Mouse (Mus musculus) limb, embryonic 14.5 days (tissue): ENCODE data around the gene Fbxl17. TPM values are rescaled to one million over a fixed set of nuclear protein-coding genes. Genes with fewer than 3 reads are reported as not detected.

Experiments used
- ATAC-seq: fragments of 200-750 bp; cut with Nextera tagmentation; 2 replicates; pipeline ENCODE4 v1.8.0; 2017; ENCODE audit warnings: low read depth, moderate number of reproducible peaks, moderate TSS enrichment; ENCODE audit not compliant: low FRiP score
- DNase-seq: peaks from one replicate; pipeline ENCODE4 v3.0.0-alpha.2; 2015; ENCODE audit warnings: low spot score
- H3K27ac ChIP-seq: fragments of 300-500 bp; sonication (generic); replicated peaks from 2 replicates; pipeline ENCODE4 v1.5.1; 2014; ENCODE audit warnings: low read depth, mild to moderate bottlenecking, low read length, moderate library complexity, mixed read lengths
- H3K27me3 ChIP-seq: fragments of 300-500 bp; sonication (generic); 2 replicates; pipeline ENCODE4 v1.6.1; 2014; ENCODE audit warnings: low read length, mixed read lengths; ENCODE audit not compliant: control insufficient read depth, insufficient read depth
- H3K36me3 ChIP-seq: fragments of 300-500 bp; sonication (generic); 2 replicates; pipeline ENCODE4 v1.6.1; 2014; ENCODE audit warnings: mild to moderate bottlenecking, low read length, moderate library complexity, mixed read lengths; ENCODE audit not compliant: control insufficient read depth, insufficient read depth
- H3K4me1 ChIP-seq: fragments of 300-500 bp; sonication (generic); 2 replicates; pipeline ENCODE4 v1.6.1; 2014; ENCODE audit warnings: antibody characterized with exemption, low read length, mixed read lengths; ENCODE audit not compliant: control insufficient read depth, insufficient read depth
- H3K4me2 ChIP-seq: fragments of 300-500 bp; sonication (generic); replicated peaks from 2 replicates; pipeline ENCODE4 v1.6.1; 2014; ENCODE audit warnings: low read depth, mild to moderate bottlenecking, low read length, moderate library complexity; ENCODE audit not compliant: severe bottlenecking
- H3K4me3 ChIP-seq: fragments of 300-500 bp; sonication (generic); replicated peaks from 2 replicates; pipeline ENCODE4 v1.5.1; 2014; ENCODE audit warnings: low read length
- H3K9ac ChIP-seq: fragments of 300-500 bp; sonication (generic); 2 replicates; pipeline ENCODE4 v1.6.1; 2014; ENCODE audit warnings: mild to moderate bottlenecking, low read depth, low read length, moderate library complexity; ENCODE audit not compliant: severe bottlenecking
- H3K9me3 ChIP-seq: fragments of 300-500 bp; sonication (generic); 2 replicates; pipeline ENCODE4 v1.6.1; 2016; ENCODE audit warnings: low read length; ENCODE audit not compliant: control insufficient read depth
- POLR2A ChIP-seq: fragments of 200-500 bp; IDR thresholded peaks from 2 replicates; pipeline ENCODE4 v1.8.0; 2012; ENCODE audit warnings: inconsistent platforms, mild to moderate bottlenecking, moderate library complexity, borderline replicate concordance; ENCODE audit not compliant: insufficient read depth, insufficient read length; ENCODE audit errors: extremely low read depth
- WGBS: fragments of 180-500 bp; shearing (Covaris S2); extraction: QIAGEN DNeasy Blood & Tissue Kit; methylation state at CpG from one replicate; pipeline ENCODE4 v1.1.7; 2014; 5-methylcytosine and 5-hydroxymethylcytosine counted together
- polyA plus RNA-seq, 2 experiments: library from polyadenylated mRNA; depleted of rRNA in 1 of 2; stranded (reverse) in 1 of 2; unstranded in 1 of 2; fragments of >200 nt; fragmentation: Nextera tagmentation in 1 of 2; extraction: Ambion mirVana in 1 of 2; gene quantifications; 2 replicates each; pipeline versions ENCODE4 v1.2.1 to v1.2.3; 2012 to 2014

Fbxl17 gene
- polyA plus RNA-seq (2012; rRNA removed), result 12.6 and 13.3 TPM in 2 replicates
- polyA plus RNA-seq (2014; fragmentation: Nextera tagmentation; extraction: Ambion mirVana), result 12.9 and 14.7 TPM in 2 replicates

GRCm38 (mm10) chr17:63499636-63500155 lies at the start of gene Fbxl17:
Gene Fbxl17 (minus strand): TSS chr17:63500017.
- 0% methylated on average over 15 of the region's 80 CpGs for WGBS
- H3K4me3 ChIP-seq, result peak within 1 kb of the TSS; percentile 91
- no peaks in the 10 kb centered on the region for H3K27me3 ChIP-seq
- TF ChIP-seq POLR2A, result no peak
- peaks cover 3% of the 10 kb centered on the region; the same call in 1 of the 2 replicates for H3K36me3 ChIP-seq
- H3K4me2 ChIP-seq, result peak within 1 kb of the TSS; percentile 75
- H3K9ac ChIP-seq, result peak within 1 kb of the TSS; percentile 98
- peak; percentile 58 for ATAC-seq
- H3K9me3 ChIP-seq, result no peaks in the 10 kb centered on the region
- DNase-seq, result peak; percentile 19
- peak within 1 kb of the TSS; percentile 98 for H3K27ac ChIP-seq
- H3K4me1 ChIP-seq, result peaks cover 30% of the 10 kb centered on the region

GRCm38 (mm10) chr17:63547465-63547864 lies 47.6 kb upstream of the Fbxl17 start:
- peak; percentile 40 for DNase-seq
- Histone ChIP-seq H3K4me2 (no peak overlapping the region), H3K9ac (no peak overlapping the region), H3K27me3 (no peaks in the 10 kb centered on the region), H3K36me3 (no peaks in the 10 kb centered on the region), H3K27ac (no peak overlapping the region), H3K4me3 (no peak overlapping the region), H3K4me1 (no peaks in the 10 kb centered on the region), H3K9me3 (no peaks in the 10 kb centered on the region)
- WGBS, result 79% methylated on average over 4 of the region's 4 CpGs
- TF ChIP-seq POLR2A, result no peak
- ATAC-seq, result no peak

GRCm38 (mm10) chr17:63534576-63535265 lies 34.9 kb upstream of the Fbxl17 start:
- Histone ChIP-seq H3K27ac (no peak overlapping the region), H3K4me1 (no peaks in the 10 kb centered on the region), H3K4me3 (no peak overlapping the region), H3K9ac (no peak overlapping the region), H3K4me2 (no peak overlapping the region), H3K27me3 (no peaks in the 10 kb centered on the region), H3K9me3 (no peaks in the 10 kb centered on the region), H3K36me3 (no peaks in the 10 kb centered on the region)
- TF ChIP-seq POLR2A, result no peak
- 89% methylated on average over 17 of the region's 17 CpGs for WGBS
- DNase-seq (no peak), ATAC-seq (no peak)

- no peaks in the 10 kb centered on the region for H3K27me3 ChIP-seq
- H3K36me3 ChIP-seq, result no peaks in the 10 kb centered on the region
- no peak for TF ChIP-seq POLR2A
- no peak overlapping the region for H3K9ac ChIP-seq
- H3K4me2 ChIP-seq, result no peak overlapping the region
- H3K9me3 ChIP-seq, result no peaks in the 10 kb centered on the region
- 31% methylated on average over 6 of the region's 6 CpGs for WGBS
- no peak overlapping the region for H3K27ac ChIP-seq
- no peaks in the 10 kb centered on the region for H3K4me1 ChIP-seq
- no peak for ATAC-seq
- no peak overlapping the region for H3K4me3 ChIP-seq
- DNase-seq, result no peak
Measured at GRCm38 (mm10) chr17:63533074-63533836, 33.4 kb upstream of the Fbxl17 start.

- H3K4me2 ChIP-seq, result no peak overlapping the region
- H3K4me1 ChIP-seq, result no peaks in the 10 kb centered on the region
- no peak for TF ChIP-seq POLR2A
- H3K9me3 ChIP-seq, result no peaks in the 10 kb centered on the region
- WGBS, result 73% methylated on average over 6 of the region's 6 CpGs
- ATAC-seq (no peak), DNase-seq (no peak)
- no peak overlapping the region for H3K9ac ChIP-seq
- H3K27me3 ChIP-seq, result no peaks in the 10 kb centered on the region
- H3K4me3 ChIP-seq, result no peak overlapping the region
- no peaks in the 10 kb centered on the region for H3K36me3 ChIP-seq
- no peak overlapping the region for H3K27ac ChIP-seq
Measured at GRCm38 (mm10) chr17:63529476-63529875, 29.7 kb upstream of the Fbxl17 start.
